Mouse (Mus musculus) splenic B cell, adult 2 months (primary cell): Measurements from ENCODE around the gene Psmb7.

Source experiments
- DNase-seq: peaks from one replicate; pipeline ENCODE4 v3.0.0-alpha.2; 2011; ENCODE audit warnings: low read depth, low spot score
- H3K27me3 ChIP-seq: 2 replicates; pipeline ENCODE4 v1.6.1; 2012; ENCODE audit warnings: mild to moderate bottlenecking, low read length, moderate library complexity, mixed read lengths; ENCODE audit not compliant: control insufficient read depth, poor library complexity, insufficient read depth, severe bottlenecking
- H3K36me3 ChIP-seq: 2 replicates; pipeline ENCODE4 v1.6.1; 2012; ENCODE audit warnings: mild to moderate bottlenecking, low read length, moderate library complexity, mixed read lengths; ENCODE audit not compliant: control insufficient read depth, poor library complexity, insufficient read depth, severe bottlenecking

The Psmb7 gene

DNA sequence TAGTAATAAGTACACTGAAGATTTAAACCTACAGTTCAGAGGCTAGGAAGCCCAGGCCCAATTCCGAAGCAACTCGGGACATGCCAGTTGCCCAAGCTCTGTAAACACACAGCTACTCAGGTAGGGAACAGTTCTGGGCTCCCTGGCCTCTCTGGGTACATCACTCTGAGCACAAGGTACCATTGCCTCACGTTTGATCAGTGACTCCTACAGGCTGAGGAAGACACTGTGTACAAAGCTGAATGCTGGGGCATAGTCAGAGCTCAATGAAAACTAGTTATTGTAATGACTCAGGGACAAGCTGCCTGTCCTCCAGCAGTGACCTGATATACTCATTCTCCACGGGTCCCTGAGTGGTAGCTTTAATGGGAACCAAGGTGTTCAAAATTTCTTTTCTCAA, 22.8 kb downstream of the Psmb7 start:
- DNase-seq = no peak
- Histone ChIP-seq H3K27me3 (no peaks in the 10 kb centered on the region), H3K36me3 (peaks cover 3% of the 10 kb centered on the region; the same call in 1 of the 2 replicates)

- no peaks in the 10 kb centered on the region for H3K27me3 ChIP-seq
- DNase-seq = no peak
Observed at GRCm38 (mm10) chr2:38619777-38620176, 24.1 kb downstream of the Psmb7 start.

GRCm38 (mm10) chr2:38616956-38617872, 26.7 kb downstream of the Psmb7 start:
- DNase-seq = no peak
- Histone ChIP-seq H3K27me3 (no peaks in the 10 kb centered on the region), H3K36me3 (peaks cover 4% of the 10 kb centered on the region; the same call in 1 of the 2 replicates)

More at GRCm38 (mm10) chr2:38619777-38620176, 24.1 kb downstream of the Psmb7 start:
- peaks cover 3% of the 10 kb centered on the region; the same call in 1 of the 2 replicates for H3K36me3 ChIP-seq

DNA sequence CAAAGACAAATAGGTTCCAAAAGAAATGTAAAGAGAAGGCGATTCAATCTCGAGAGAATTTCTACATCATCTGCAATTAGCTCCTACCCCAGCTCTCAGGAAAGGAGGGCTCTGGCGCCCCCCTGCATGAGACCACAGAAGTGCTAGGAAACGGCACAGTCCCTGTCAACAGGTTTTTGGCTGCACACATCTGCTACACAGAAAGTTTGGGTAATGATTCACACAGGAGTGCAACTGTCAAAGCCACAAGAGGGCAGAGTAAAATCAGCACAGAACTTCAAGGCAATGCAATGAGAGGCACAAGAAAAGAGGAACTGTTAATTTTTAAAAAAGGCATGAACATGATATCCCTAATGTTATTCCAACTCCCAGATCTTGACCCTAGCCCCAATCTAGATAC, 27.8 kb downstream of the Psmb7 start:
- DNase-seq = peak; percentile 11
- peaks cover 3% of the 10 kb centered on the region; the same call in 1 of the 2 replicates for H3K36me3 ChIP-seq
- H3K27me3 ChIP-seq = no peaks in the 10 kb centered on the region

- DNase-seq = no peak
- H3K36me3 ChIP-seq = peaks cover 3% of the 10 kb centered on the region; the same call in 1 of the 2 replicates
- H3K27me3 ChIP-seq = no peaks in the 10 kb centered on the region
Observed at GRCm38 (mm10) chr2:38614437-38614836, 29.4 kb downstream of the Psmb7 start.

GRCm38 (mm10) chr2:38613576-38613975, 30.3 kb downstream of the Psmb7 start:
- no peak for DNase-seq
- no peaks in the 10 kb centered on the region for H3K27me3 ChIP-seq
- peaks cover 3% of the 10 kb centered on the region; the same call in 1 of the 2 replicates for H3K36me3 ChIP-seq

GRCm38 (mm10) chr2:38612596-38612995, 31.3 kb downstream of the Psmb7 start:
- no peak for DNase-seq
- H3K27me3 ChIP-seq = no peaks in the 10 kb centered on the region
- peaks cover 3% of the 10 kb centered on the region; the same call in 1 of the 2 replicates for H3K36me3 ChIP-seq

GRCm38 (mm10) chr2:38610161-38610560, 33.7 kb downstream of the Psmb7 start:
- H3K36me3 ChIP-seq = peaks cover 1% of the 10 kb centered on the region; the same call in 1 of the 2 replicates
- DNase-seq = no peak
- no peaks in the 10 kb centered on the region for H3K27me3 ChIP-seq

DNA sequence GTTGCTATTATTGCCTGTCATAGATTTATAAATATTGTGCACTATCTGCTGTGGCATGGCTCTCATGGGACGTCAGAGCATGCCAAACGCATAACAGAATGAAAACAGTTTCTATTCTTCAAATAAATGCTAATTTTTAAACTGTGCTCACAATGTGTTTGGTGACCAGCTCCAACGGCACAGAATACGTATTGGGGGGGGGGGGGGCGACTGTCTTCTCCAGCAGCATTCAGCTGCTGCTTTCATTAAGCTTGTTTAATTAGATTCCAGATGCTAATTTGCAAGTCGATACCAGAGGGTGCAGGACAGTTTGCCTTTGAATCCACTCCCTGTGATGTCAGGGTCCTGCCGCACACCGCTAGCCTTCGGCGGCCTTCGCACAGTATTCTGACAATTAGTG, 34.6 kb downstream of the Psmb7 start:
- no peak for DNase-seq
- Histone ChIP-seq H3K36me3 (peaks cover 1% of the 10 kb centered on the region; the same call in 1 of the 2 replicates), H3K27me3 (no peaks in the 10 kb centered on the region)

DNA sequence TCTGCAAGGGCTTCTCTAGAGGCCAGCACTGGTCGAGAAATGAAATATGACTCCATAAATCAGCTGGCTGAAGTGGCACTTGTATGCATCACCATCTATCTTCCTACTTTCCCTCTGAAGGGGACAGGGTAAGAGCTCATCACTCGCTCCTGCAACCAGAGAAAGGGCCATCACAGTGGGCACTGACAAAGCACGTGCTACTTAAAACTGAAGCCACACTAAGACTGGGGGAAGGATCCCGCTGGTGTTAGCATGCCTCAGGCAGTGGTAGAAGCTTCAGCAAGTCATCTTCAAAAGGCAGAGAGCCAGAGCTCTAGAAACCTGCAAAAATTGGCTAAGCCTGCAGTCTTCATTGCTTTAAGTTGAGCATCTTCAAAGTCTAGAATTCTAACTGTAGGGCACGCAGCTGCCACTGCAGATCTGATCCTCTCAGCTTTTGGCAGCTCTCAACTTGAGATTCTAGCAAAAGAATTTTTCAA, 35.0 kb downstream of the Psmb7 start:
- H3K27me3 ChIP-seq = no peaks in the 10 kb centered on the region
- no peak for DNase-seq
- H3K36me3 ChIP-seq = no peaks in the 10 kb centered on the region; the same call in 1 of the 2 replicates

DNA sequence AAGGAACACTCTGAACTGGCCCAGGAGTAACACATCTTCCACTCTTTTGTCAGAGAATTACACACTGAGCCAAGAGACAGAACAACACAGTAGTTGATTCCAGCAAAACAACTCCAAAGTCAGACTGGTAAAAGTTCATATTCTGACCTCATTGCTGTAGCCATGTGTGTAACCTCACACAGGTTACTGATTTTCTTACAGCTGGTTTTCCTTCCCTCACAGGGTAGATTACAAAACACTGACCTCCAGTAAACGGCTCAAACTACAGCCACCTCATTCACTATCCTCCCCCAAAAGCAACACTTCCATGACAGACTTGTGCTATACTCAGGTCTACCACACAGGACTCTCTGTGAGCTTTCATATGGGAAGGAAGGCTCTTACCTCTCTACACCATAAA, 36.2 kb downstream of the Psmb7 start:
- Histone ChIP-seq H3K36me3 (peaks cover 2% of the 10 kb centered on the region; the same call in 1 of the 2 replicates), H3K27me3 (no peaks in the 10 kb centered on the region)
- DNase-seq = no peak

GRCm38 (mm10) chr2:38600842-38601241, 43.0 kb downstream of the Psmb7 start:
- DNase-seq = no peak
- Histone ChIP-seq H3K36me3 (peaks cover 2% of the 10 kb centered on the region; the same call in 1 of the 2 replicates), H3K27me3 (no peaks in the 10 kb centered on the region)

- DNase-seq = no peak
- Histone ChIP-seq H3K27me3 (no peaks in the 10 kb centered on the region), H3K36me3 (peaks cover 2% of the 10 kb centered on the region; the same call in 1 of the 2 replicates)
Observed at GRCm38 (mm10) chr2:38598395-38598794, 45.5 kb downstream of the Psmb7 start.

DNA sequence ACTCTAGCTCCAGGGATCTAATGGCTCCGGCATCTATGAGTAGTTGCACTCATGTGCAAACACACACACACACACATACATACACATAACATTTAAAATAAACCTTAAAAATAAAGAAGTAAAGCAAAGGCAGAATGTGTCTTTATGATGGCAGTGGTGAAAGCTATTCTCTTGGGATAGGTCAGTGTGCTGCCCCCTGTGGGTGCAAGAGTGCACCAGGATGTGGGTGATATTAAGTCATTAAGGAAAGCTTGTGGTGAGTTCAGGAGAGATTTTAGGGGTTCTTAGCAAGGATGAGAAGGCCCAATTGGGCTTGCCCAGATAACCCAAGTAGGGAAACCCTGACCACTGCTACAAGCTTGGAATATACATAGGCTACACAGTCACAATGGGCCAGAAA, 46.0 kb downstream of the Psmb7 start:
- peak; percentile 30 for DNase-seq
- Histone ChIP-seq H3K36me3 (peaks cover 2% of the 10 kb centered on the region; the same call in 1 of the 2 replicates), H3K27me3 (no peaks in the 10 kb centered on the region)

- peaks cover 2% of the 10 kb centered on the region; the same call in 1 of the 2 replicates for H3K36me3 ChIP-seq
- no peaks in the 10 kb centered on the region for H3K27me3 ChIP-seq
- DNase-seq = no peak
Observed at GRCm38 (mm10) chr2:38594874-38595273, 49.0 kb downstream of the Psmb7 start.
